Mouse (Mus musculus) liver, embryonic 14 days (tissue): ENCODE data around the gene Ces1g. TPM values are rescaled to one million over a fixed set of nuclear protein-coding genes. Genes with fewer than 3 reads are reported as not detected.

Source experiments
- polyA plus RNA-seq: library from polyadenylated mRNA; depleted of rRNA; stranded (reverse); fragments of >200 nt; gene quantifications from 2 replicates; pipeline ENCODE4 v1.2.3, GENCODE M21; 2012; rRNA removed

Gene Ces1g
- polyA plus RNA-seq, result 1.2 and 1.4 TPM in 2 replicates

DNA sequence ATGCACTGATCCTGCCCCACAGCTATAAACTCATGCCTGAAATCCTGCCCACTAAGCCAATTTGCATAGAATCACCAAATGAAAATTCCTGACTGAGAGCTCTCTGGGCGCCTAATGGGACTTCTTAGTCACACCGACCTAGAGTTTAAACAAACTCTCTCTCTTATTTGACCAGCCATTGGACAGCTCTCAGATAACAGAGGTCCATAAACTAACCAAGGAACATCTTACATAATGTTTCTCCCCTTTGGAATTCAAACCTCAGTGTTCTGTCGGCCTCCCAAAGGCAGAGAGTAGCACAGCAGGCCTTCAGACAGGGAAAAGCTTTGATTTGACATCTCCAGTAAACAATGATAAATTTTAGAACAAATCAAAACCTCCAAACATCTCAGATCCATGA, at the start of gene Ces1g:
TSS of gene Ces1g (minus strand) at position 102 of the 400 bp plus-strand sequence.

DNA sequence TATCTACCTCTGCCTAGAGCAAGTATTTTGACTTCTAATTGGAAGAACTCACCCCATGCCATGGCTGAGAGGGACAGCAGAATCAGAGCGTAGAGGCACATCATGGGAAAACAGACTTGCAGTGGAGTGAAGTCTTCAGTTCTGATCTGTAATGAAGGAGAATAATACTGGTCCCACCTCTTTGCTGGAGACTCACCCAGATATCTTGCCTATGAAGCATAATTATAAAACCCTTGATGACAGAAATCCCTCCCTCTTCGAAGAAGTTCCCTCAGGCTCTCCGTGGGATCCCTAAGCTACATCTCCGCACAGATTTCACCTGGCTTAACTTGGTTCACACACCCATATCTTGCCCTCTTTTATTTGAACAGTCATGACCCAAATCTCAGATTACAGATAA, 42.5 kb upstream of the Ces1g start, which contains the start of gene Ces1h:
TSS of gene Ces1h (minus strand) at position 101 of the 400 bp plus-strand sequence.

DNA sequence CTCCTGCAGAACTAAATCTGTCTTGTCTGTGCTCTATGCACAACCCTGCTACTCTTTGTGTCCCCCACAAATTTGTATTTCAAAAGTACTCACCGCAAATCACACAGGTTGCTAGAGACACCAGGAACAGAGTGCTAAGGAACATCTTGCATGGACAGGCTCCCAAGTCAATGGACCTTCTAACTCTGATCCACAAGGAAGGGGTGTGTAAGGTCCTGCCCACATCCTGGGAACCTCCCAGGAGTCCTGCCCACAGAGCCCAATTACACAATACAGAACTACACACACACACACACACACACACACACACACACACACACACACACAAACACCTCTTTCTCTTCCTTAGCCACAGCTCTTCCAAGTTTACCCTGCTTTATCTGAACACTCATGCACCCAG, 57.6 kb downstream of the Ces1g start, which contains the start of gene Ces1f:
TSS of gene Ces1f (minus strand) at position 192 of the 400 bp plus-strand sequence.

Other genes with a start within 250 kb of the Ces1g start
- 1.5 and 1.6 TPM in 2 replicates for gene Ces1c, start 206.0 kb downstream of the Ces1g start, polyA plus RNA-seq
- 16.9 and 21.4 TPM in 2 replicates for gene Ces1d, start 139.5 kb downstream of the Ces1g start, polyA plus RNA-seq
- 1.3 and 1.5 TPM in 2 replicates for gene Ces1e, start 107.7 kb downstream of the Ces1g start, polyA plus RNA-seq
- 0.15 and 0.16 TPM in 2 replicates for gene Ces1f, start 57.6 kb downstream of the Ces1g start, polyA plus RNA-seq
- not detected in 2 replicates for gene Ces1h, start 42.4 kb upstream of the Ces1g start, polyA plus RNA-seq
- not detected in 2 replicates for gene Ces5a, start 198.5 kb upstream of the Ces1g start, polyA plus RNA-seq